Mouse (Mus musculus): ENCODE measurements around the gene 9230104L09Rik. TPM values are rescaled to one million over a fixed set of nuclear protein-coding genes. Genes with fewer than 3 reads are reported as not detected.

The 9230104L09Rik gene
- total and polyA plus RNA-seq, 3 experiments: not detected

- Histone ChIP-seq H3K36me3 (replicated peaks) (no peaks in the 10 kb centered on the region), H3K4me1 (ENCODE audit: insufficient read depth, low read depth, low read length) (no peaks in the 10 kb centered on the region), H3K9me3 (replicated peaks) (no peaks in the 10 kb centered on the region), H3K27me3 (ENCODE audit: insufficient read depth, low read length) (no peaks in the 10 kb centered on the region), H3K4me3 (ENCODE audit: low read depth, low read length) (no peak overlapping the region)
- no peak for DNase-seq (ENCODE audit: low spot score)
- no peak for ATAC-seq (ENCODE audit: extremely low read depth, insufficient number of reproducible peaks, low FRiP score, poor library complexity, severe bottlenecking)
- TF ChIP-seq GATA1 (IDR thresholded peaks at IDR 0.05; ENCODE audit: borderline replicate concordance, low read length): no peak
- no peak for TF ChIP-seq TAL1 (conservative IDR thresholded peaks at IDR 0.05; ENCODE audit: low read depth, low read length)
- no peak for TF ChIP-seq CTCF (IDR thresholded peaks at IDR 0.05; ENCODE audit: low read depth, low read length)
- no peak for TF ChIP-seq POLR2AphosphoS5 (IDR thresholded peaks at IDR 0.05; ENCODE audit: insufficient replicate concordance, low read depth, low read length)
- TF ChIP-seq GATA2 (IDR thresholded peaks at IDR 0.05; ENCODE audit: borderline replicate concordance, low read depth, low read length): no peak
These were observed 26.6 kb downstream of the 9230104L09Rik start for GRCm38 (mm10) chr2:148838075-148838777.

DNA sequence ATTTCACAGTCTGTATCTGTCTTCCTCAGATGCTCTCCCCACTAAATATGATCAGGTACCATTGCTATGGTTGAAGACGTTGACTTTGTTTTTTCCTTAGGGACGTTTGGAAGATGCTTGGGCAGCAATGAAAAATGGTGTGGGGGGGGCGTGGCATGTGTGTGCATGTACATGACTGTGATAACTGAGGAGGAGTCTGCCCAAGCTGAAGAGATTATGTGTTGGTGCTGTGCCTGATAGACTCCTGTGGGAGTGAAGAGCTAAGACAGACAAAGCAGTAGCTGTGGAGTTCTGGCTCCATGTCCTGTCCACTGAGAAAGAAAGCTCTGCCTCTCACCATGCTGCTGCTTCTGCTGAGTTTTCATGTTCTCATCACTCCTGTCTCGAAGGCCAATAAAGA lies 29.9 kb downstream of the 9230104L09Rik start, which contains the start of gene Cst9:
TSS of gene Cst9 (plus strand) at position 236 of the 400 bp plus-strand sequence.
- Histone ChIP-seq H3K4me3 (ENCODE audit: low read depth, low read length) (no peak within 1 kb of the TSS), H3K9me3 (replicated peaks) (no peaks in the 10 kb centered on the region), H3K27me3 (ENCODE audit: insufficient read depth, low read length) (no peaks in the 10 kb centered on the region), H3K4me1 (ENCODE audit: insufficient read depth, low read depth, low read length) (no peaks in the 10 kb centered on the region), H3K36me3 (replicated peaks) (no peaks in the 10 kb centered on the region)
- DNase-seq (ENCODE audit: low spot score) (no peak), ATAC-seq (ENCODE audit: extremely low read depth, insufficient number of reproducible peaks, low FRiP score, poor library complexity, severe bottlenecking) (no peak)
- TF ChIP-seq TAL1 (conservative IDR thresholded peaks at IDR 0.05; ENCODE audit: low read depth, low read length) (no peak), POLR2AphosphoS5 (IDR thresholded peaks at IDR 0.05; ENCODE audit: insufficient replicate concordance, low read depth, low read length) (no peak), CTCF (IDR thresholded peaks at IDR 0.05; ENCODE audit: low read depth, low read length) (no peak), GATA2 (IDR thresholded peaks at IDR 0.05; ENCODE audit: borderline replicate concordance, low read depth, low read length) (no peak), GATA1 (IDR thresholded peaks at IDR 0.05; ENCODE audit: borderline replicate concordance, low read length) (no peak)

GRCm38 (mm10) chr2:148825986-148826385 lies 38.9 kb downstream of the 9230104L09Rik start:
- DNase-seq (ENCODE audit: low spot score): no peak
- H3K27me3 ChIP-seq (ENCODE audit: insufficient read depth, low read length): no peaks in the 10 kb centered on the region
- no peak for ATAC-seq (ENCODE audit: extremely low read depth, insufficient number of reproducible peaks, low FRiP score, poor library complexity, severe bottlenecking)
- TF ChIP-seq POLR2AphosphoS5 (IDR thresholded peaks at IDR 0.05; ENCODE audit: insufficient replicate concordance, low read depth, low read length) (no peak), CTCF (IDR thresholded peaks at IDR 0.05; ENCODE audit: low read depth, low read length) (no peak), TAL1 (conservative IDR thresholded peaks at IDR 0.05; ENCODE audit: low read depth, low read length) (no peak), GATA2 (IDR thresholded peaks at IDR 0.05; ENCODE audit: borderline replicate concordance, low read depth, low read length) (no peak), GATA1 (IDR thresholded peaks at IDR 0.05; ENCODE audit: borderline replicate concordance, low read length) (no peak)
- H3K4me3 ChIP-seq (ENCODE audit: low read depth, low read length): no peak overlapping the region
- H3K4me1 ChIP-seq (ENCODE audit: insufficient read depth, low read depth, low read length): no peaks in the 10 kb centered on the region
- H3K36me3 ChIP-seq (replicated peaks): no peaks in the 10 kb centered on the region
- no peaks in the 10 kb centered on the region for H3K9me3 ChIP-seq (replicated peaks)

DNA sequence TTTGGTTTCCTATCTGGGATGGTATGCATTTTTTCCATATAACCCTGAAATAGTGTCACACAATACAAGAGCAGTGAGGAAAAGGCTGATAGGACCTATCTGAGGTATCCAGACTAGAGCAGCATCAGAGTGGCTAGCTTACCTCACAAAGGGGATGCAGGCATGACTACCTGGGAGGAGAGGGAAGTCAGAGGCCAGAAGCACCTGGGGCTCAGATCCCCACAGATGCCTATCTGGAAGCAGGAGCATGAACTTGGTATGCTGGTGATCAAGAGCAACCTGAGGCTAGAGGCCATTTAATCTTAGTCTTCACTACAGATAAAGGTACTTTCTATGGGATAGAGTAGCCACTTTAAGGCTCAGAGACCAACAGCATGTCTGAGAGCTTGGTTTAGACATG lies 44.9 kb downstream of the 9230104L09Rik start, which contains the start of gene Cst13:
TSS of gene Cst13 (plus strand) at position 173 of the 400 bp plus-strand sequence.
- no peaks in the 10 kb centered on the region for H3K27me3 ChIP-seq (ENCODE audit: insufficient read depth, low read length)
- H3K4me1 ChIP-seq (ENCODE audit: insufficient read depth, low read depth, low read length): no peaks in the 10 kb centered on the region
- no peaks in the 10 kb centered on the region for H3K36me3 ChIP-seq (replicated peaks)
- no peak within 1 kb of the TSS for H3K4me3 ChIP-seq (ENCODE audit: low read depth, low read length)
- ATAC-seq (ENCODE audit: extremely low read depth, insufficient number of reproducible peaks, low FRiP score, poor library complexity, severe bottlenecking) (no peak), DNase-seq (ENCODE audit: low spot score) (no peak)
- TF ChIP-seq CTCF (IDR thresholded peaks at IDR 0.05; ENCODE audit: low read depth, low read length): no peak
- no peak for TF ChIP-seq TAL1 (conservative IDR thresholded peaks at IDR 0.05; ENCODE audit: low read depth, low read length)
- TF ChIP-seq GATA1 (IDR thresholded peaks at IDR 0.05; ENCODE audit: borderline replicate concordance, low read length): no peak
- no peak for TF ChIP-seq GATA2 (IDR thresholded peaks at IDR 0.05; ENCODE audit: borderline replicate concordance, low read depth, low read length)
- TF ChIP-seq POLR2AphosphoS5 (IDR thresholded peaks at IDR 0.05; ENCODE audit: insufficient replicate concordance, low read depth, low read length): no peak
- no peaks in the 10 kb centered on the region for H3K9me3 ChIP-seq (replicated peaks)

DNA sequence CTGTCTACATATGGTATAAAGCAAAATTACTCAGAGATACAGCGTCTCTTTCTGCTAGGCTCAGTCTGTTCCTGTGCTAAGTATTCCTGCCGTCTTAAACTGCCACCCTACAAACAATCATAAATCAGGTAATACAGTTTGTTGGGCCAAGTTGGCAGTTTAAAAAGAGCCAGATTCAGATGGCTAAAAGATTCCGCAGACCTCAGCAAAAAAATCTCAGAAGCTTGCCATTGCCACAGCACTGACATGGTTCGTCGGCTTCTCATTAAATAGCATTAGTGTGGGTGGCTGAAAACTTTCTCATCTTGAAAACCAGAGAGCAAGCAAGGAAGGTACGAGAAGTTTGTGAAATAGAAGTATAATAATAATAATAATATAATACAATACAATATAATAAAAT lies 58.1 kb downstream of the 9230104L09Rik start:
- DNase-seq (ENCODE audit: low spot score) (no peak), ATAC-seq (ENCODE audit: extremely low read depth, insufficient number of reproducible peaks, low FRiP score, poor library complexity, severe bottlenecking) (no peak)
- Histone ChIP-seq H3K9me3 (replicated peaks) (no peaks in the 10 kb centered on the region), H3K4me1 (ENCODE audit: insufficient read depth, low read depth, low read length) (no peaks in the 10 kb centered on the region), H3K4me3 (ENCODE audit: low read depth, low read length) (no peak overlapping the region), H3K36me3 (replicated peaks) (no peaks in the 10 kb centered on the region), H3K27me3 (ENCODE audit: insufficient read depth, low read length) (no peaks in the 10 kb centered on the region)
- TF ChIP-seq GATA1 (IDR thresholded peaks at IDR 0.05; ENCODE audit: borderline replicate concordance, low read length) (no peak), GATA2 (IDR thresholded peaks at IDR 0.05; ENCODE audit: borderline replicate concordance, low read depth, low read length) (no peak), POLR2AphosphoS5 (IDR thresholded peaks at IDR 0.05; ENCODE audit: insufficient replicate concordance, low read depth, low read length) (no peak), CTCF (IDR thresholded peaks at IDR 0.05; ENCODE audit: low read depth, low read length) (no peak), TAL1 (conservative IDR thresholded peaks at IDR 0.05; ENCODE audit: low read depth, low read length) (no peak)

DNA sequence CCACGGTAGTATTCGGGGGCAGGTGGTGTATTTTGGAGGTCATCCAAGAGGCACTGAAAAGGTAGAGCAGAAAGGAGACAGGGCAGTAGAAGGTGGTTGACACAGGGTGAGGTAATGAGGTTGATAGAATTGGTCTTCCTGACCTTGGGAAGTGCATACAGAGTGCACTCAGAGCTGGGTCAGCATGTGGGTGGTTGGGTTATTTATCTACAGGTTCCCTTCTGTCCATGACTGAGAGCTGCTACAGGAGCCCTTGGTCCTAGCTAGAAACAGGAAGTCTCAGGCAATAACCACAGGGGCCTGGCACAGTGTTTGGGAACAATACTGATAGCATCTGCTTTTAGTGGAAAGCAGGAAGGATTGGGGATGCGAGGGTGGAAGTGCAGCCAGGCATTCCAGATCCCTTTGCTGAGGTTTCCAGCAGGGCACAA lies 63.3 kb downstream of the 9230104L09Rik start:
- TF ChIP-seq POLR2AphosphoS5 (IDR thresholded peaks at IDR 0.05; ENCODE audit: insufficient replicate concordance, low read depth, low read length) (no peak), GATA1 (IDR thresholded peaks at IDR 0.05; ENCODE audit: borderline replicate concordance, low read length) (no peak), TAL1 (conservative IDR thresholded peaks at IDR 0.05; ENCODE audit: low read depth, low read length) (no peak), CTCF (IDR thresholded peaks at IDR 0.05; ENCODE audit: low read depth, low read length) (no peak), GATA2 (IDR thresholded peaks at IDR 0.05; ENCODE audit: borderline replicate concordance, low read depth, low read length) (no peak)
- Histone ChIP-seq H3K36me3 (replicated peaks) (no peaks in the 10 kb centered on the region), H3K9me3 (replicated peaks) (no peaks in the 10 kb centered on the region), H3K27me3 (ENCODE audit: insufficient read depth, low read length) (no peaks in the 10 kb centered on the region), H3K4me1 (ENCODE audit: insufficient read depth, low read depth, low read length) (no peaks in the 10 kb centered on the region), H3K4me3 (ENCODE audit: low read depth, low read length) (no peak overlapping the region)
- no peak for ATAC-seq (ENCODE audit: extremely low read depth, insufficient number of reproducible peaks, low FRiP score, poor library complexity, severe bottlenecking)
- DNase-seq (ENCODE audit: low spot score): no peak
